Mouse (Mus musculus): ENCODE measurements at regions not wholly inside any gene's neighbourhood (a gene's known extent, or its start where the extent isn't known, plus 50 kb on each side); places are given as distances from the start of the nearest gene placed in this dataset.

- TF ChIP-seq CTCF (IDR thresholded peaks at IDR 0.05; ENCODE audit: extremely low read depth, insufficient read depth, low read length) (no peak), POLR2A (IDR thresholded peaks at IDR 0.05; ENCODE audit: extremely low read depth, insufficient read depth, low read length) (no peak)
Observed at GRCm38 (mm10) chr11:44348308-44348707, 51.6 kb upstream of the Il12b start.
